Mouse (Mus musculus): ENCODE results near the gene Cst10.
A peak's percentile ranks its signal among the peaks of the same experiment; 100 is the strongest.

DNA sequence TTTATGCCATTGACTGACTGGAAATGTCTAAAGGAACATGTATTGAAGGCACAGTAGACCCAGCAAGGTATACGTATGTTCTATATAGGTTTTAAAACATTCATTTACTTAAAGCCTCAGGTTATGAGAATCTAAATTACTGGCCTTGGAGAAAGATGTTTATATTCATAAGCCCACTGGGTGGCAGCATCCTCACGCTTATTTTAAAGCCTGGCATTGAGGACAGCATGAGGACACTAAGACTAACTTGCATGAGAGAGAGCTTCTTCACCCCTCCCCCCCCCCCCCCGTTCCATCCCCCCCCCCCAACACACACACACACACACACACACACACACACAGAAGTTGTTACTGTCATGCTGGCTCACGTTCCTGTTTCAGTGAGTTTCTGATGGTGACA is 17.7 kb downstream of the Cst10 start:
- peak; percentile 49 for TF ChIP-seq CTCF (IDR thresholded peaks at IDR 0.05; ENCODE audit: low read depth)
- TF ChIP-seq EP300 (IDR thresholded peaks at IDR 0.05; ENCODE audit: low read depth) = no peak
